Mouse (Mus musculus) kidney, adult 2 months (tissue): ENCODE results near the gene Rhot2. TPM values are rescaled to one million over a fixed set of nuclear protein-coding genes. Genes with fewer than 3 reads are reported as not detected.

Source experiments
- DNase-seq: peaks from one replicate; pipeline ENCODE4 v3.0.0; 2021
- H3K27ac ChIP-seq: fragments of 200-500 bp; 2 replicates; pipeline ENCODE4 v1.5.1; 2012; ENCODE audit warnings: low read depth, low read length, control low read depth, inconsistent platforms; ENCODE audit not compliant: insufficient read depth
- H3K27me3 ChIP-seq: fragments of 200-500 bp; replicated peaks from 2 replicates; pipeline ENCODE4 v1.6.1; 2012; ENCODE audit warnings: mild to moderate bottlenecking, moderate library complexity, low read length, inconsistent platforms; ENCODE audit not compliant: control insufficient read depth, insufficient read depth
- H3K36me3 ChIP-seq: fragments of 200-500 bp; 2 replicates; pipeline ENCODE4 v1.6.1; 2012; ENCODE audit warnings: mild to moderate bottlenecking, moderate library complexity, low read length, inconsistent platforms; ENCODE audit not compliant: control insufficient read depth, insufficient read depth
- H3K4me1 ChIP-seq: fragments of 200-500 bp; 2 replicates; pipeline ENCODE4 v1.6.1; 2011; ENCODE audit warnings: low read length; ENCODE audit not compliant: control insufficient read depth, insufficient read depth
- H3K4me3 ChIP-seq: fragments of 200-500 bp; 2 replicates; pipeline ENCODE4 v1.5.1; 2011; ENCODE audit warnings: mild to moderate bottlenecking, low read depth, low read length, control low read depth; ENCODE audit not compliant: insufficient read depth
- CTCF ChIP-seq: fragments of 200-500 bp; conservative IDR thresholded peaks from 2 replicates; pipeline ENCODE4 v1.5.1; 2011; ENCODE audit warnings: low read depth, mild to moderate bottlenecking, control low read depth, low read length, moderate library complexity, mixed read lengths; ENCODE audit not compliant: insufficient read depth, insufficient read length
- POLR2A ChIP-seq: fragments of 200-500 bp; IDR thresholded peaks from one replicate; pipeline ENCODE4 v1.6.1; 2011; ENCODE audit warnings: low read depth, low read length, control low read depth
- WGBS: fragments of 180-500 bp; shearing (Covaris S2); methylation state at CpG from one replicate; pipeline ENCODE4 v1.1.7; 2018; 5-methylcytosine and 5-hydroxymethylcytosine counted together
- polyA plus RNA-seq: library from polyadenylated mRNA; depleted of rRNA; stranded (reverse); fragments of >200 nt; gene quantifications from 2 replicates; pipeline ENCODE4 v1.2.3, GENCODE M21; 2012

Gene Rhot2
- polyA plus RNA-seq, 1 experiment, result 133 TPM

DNA sequence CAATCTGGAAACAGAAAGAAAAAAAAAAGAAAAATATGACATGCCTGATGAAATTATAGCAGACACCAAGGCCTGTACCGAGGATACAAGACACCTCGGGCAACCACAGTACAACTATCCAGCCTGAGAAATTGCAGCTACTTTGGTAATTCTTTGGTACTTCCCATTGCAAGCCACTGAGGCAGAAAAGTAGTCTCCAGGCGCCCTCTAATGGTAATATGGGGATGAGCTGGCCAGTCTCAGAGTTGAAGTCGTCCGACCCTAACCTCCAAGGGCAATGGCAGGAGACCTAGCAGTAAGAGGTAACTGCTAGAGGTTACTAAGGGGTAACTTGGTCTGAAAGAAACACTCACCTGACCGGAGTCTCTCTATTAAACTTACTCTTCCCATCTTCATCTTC lies 43.6 kb downstream of the Rhot2 start:
- no peak for TF ChIP-seq POLR2A
- TF ChIP-seq CTCF, result peak; percentile 93
- 6% methylated on average over 6 of the region's 6 CpGs for WGBS
- no peak overlapping the region for H3K27ac ChIP-seq
- peaks cover 5% of the 10 kb centered on the region; the same call in 1 of the 2 replicates for H3K4me1 ChIP-seq
- no peak overlapping the region for H3K4me3 ChIP-seq
- no peaks in the 10 kb centered on the region for H3K27me3 ChIP-seq
- H3K36me3 ChIP-seq, result no peaks in the 10 kb centered on the region
- peak; percentile 85 for DNase-seq

DNA sequence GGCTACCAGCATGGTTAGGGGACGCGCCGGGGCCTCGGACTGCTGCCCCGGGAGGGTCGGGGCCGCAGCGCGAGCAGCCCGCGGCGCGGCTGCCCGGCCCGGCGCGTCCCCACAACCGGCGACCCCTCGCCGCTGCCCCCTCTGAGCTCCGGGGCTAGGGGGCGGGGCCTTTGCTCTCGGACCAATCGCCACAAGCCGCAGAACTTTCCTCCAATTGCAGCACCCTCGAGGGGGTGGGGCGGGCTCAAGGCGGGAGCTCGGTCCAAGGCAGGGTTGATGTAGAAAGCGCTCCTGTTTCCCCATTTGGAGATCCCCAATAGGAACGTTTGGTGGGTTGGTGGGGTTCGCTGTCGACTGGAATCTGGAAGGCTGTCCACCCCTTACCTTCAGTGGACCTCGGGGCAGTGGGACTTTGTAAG lies 47.7 kb downstream of the Rhot2 start, which contains the start of gene Metrn:
TSS of gene Metrn (minus strand) at position 186 of the 419 bp plus-strand sequence.
- Histone ChIP-seq H3K4me1 (peaks cover 9% of the 10 kb centered on the region; the same call in 1 of the 2 replicates), H3K27me3 (no peaks in the 10 kb centered on the region), H3K4me3 (peak within 1 kb of the TSS; percentile 79), H3K36me3 (no peaks in the 10 kb centered on the region), H3K27ac (peak within 1 kb of the TSS; percentile 46)
- TF ChIP-seq POLR2A (no peak), CTCF (no peak)
- peak; percentile 93 for DNase-seq
- under 1% methylated on average over 35 of the region's 35 CpGs for WGBS

DNA sequence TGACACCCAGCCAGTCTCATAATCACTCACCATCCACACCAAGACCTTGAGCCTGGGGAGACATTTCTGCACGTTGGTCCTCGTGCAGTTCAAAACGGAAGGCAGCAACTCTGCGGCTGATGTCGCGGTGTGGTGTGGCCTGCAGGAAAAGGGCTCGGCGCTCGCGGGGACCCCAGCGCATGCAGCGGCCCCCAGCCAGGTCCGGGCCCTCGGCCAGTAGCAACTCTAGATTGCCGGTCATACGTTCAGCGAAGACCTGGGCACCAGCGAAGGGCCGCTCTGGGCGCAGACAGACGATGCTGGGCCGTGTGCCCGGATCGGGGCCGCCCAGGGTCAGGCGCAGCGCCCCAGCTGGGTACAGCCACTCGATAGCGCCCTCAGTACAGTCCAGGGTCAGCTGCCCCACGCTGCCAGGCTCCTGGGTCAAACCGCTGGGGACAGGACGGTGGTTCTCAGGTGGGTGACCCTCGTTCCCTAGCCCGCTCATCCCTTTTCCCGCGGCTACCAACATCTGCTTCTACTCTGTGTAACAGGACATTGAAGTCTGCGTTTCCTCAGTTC lies 48.4 kb downstream of the Rhot2 start:
- peak; percentile 61 for DNase-seq
- WGBS, result 5% methylated on average over 37 of the region's 37 CpGs

DNA sequence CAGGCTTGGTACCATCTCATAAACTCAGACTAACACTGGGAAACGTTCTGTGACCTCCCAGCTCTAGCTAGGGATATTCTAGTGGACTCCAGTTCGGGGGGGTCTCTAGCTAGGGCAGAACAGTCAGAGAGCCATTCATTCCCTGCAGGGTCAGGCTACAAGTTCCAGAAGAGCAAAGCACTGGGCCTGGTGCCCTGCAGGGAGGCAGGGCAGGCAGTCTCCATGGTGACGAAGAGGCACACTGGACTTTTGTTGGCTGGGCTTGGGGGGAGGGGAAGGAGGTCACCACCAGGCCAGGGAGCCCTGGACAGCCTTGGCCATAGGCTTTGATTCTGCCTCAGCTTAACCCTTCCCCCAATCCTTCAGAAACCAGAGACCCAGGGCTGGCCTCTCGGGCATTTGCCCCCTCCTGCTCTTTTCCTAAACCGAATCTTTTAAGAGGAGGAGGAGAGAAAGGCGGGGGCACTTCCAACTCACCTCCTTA lies 49.0 kb downstream of the Rhot2 start, which contains the start of gene AC134908.4:
TSS of gene AC134908.4 (minus strand) at position 51 of the 484 bp plus-strand sequence.
- Histone ChIP-seq H3K4me3 (peak within 1 kb of the TSS; percentile 79), H3K27me3 (no peaks in the 10 kb centered on the region), H3K4me1 (peaks cover 9% of the 10 kb centered on the region; the same call in 1 of the 2 replicates), H3K27ac (peak within 1 kb of the TSS; percentile 46), H3K36me3 (no peaks in the 10 kb centered on the region)
- WGBS, result 34% methylated on average over 6 of the region's 6 CpGs
- peak; percentile 83 for DNase-seq
- TF ChIP-seq POLR2A (no peak), CTCF (no peak)

More for the DNA sequence above, 48.4 kb downstream of the Rhot2 start:
- Histone ChIP-seq H3K27me3 (no peaks in the 10 kb centered on the region), H3K4me3 (peak overlapping the region; percentile 79), H3K27ac (peak overlapping the region; percentile 46), H3K4me1 (peaks cover 9% of the 10 kb centered on the region; the same call in 1 of the 2 replicates), H3K36me3 (no peaks in the 10 kb centered on the region)
- no peak for TF ChIP-seq POLR2A
- TF ChIP-seq CTCF, result no peak

DNA sequence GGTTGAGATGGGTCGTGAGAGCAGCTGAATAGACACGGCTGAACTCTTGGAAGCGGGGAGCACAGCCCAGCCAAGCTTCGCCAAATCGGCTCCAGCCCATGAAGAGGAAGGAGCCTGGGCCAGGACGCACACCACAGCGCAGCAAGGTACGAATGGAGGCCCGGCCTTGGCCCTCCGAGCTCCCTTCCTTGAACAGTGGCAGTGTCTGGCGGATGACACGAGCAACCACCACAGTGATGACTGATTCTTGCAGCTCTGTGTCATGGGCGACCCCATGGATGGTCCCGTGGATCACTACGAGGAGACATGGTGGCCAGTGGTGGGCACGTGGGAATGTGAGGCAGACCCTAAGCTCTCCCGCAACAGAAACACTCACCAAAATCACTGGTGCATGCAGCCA lies 49.7 kb downstream of the Rhot2 start:
- no peaks in the 10 kb centered on the region for H3K36me3 ChIP-seq
- no peak for DNase-seq
- no peak overlapping the region for H3K4me3 ChIP-seq
- no peaks in the 10 kb centered on the region for H3K27me3 ChIP-seq
- 85% methylated on average over 17 of the region's 17 CpGs for WGBS
- no peak overlapping the region for H3K27ac ChIP-seq
- H3K4me1 ChIP-seq, result peaks cover 9% of the 10 kb centered on the region; the same call in 1 of the 2 replicates
- no peak for TF ChIP-seq POLR2A
- no peak for TF ChIP-seq CTCF

DNA sequence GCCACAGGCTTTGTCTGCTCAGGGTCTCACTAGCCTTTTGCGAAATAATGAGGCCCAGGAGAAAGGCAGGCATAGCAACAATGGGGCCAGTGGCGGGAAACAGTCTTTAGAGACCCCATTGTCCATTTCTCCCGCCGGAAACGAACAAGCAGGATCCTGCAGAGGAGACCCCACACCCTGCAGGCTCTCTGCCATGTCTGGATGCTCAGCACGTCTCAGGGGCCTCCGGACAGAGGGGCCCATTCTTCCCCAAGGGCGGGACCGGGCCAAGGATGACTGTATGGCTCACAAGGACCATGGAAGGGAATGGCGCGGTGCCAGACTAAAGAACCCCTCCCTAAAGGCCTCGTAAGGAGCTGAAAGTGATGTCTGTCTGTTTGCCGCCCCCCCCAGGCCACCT lies 50.5 kb downstream of the Rhot2 start:
- no peak for DNase-seq
- WGBS, result 88% methylated on average over 13 of the region's 13 CpGs
- H3K4me1 ChIP-seq, result peaks cover 9% of the 10 kb centered on the region; the same call in 1 of the 2 replicates
- no peaks in the 10 kb centered on the region for H3K27me3 ChIP-seq
- TF ChIP-seq CTCF, result no peak
- TF ChIP-seq POLR2A, result no peak
- no peaks in the 10 kb centered on the region for H3K36me3 ChIP-seq
- no peak overlapping the region for H3K27ac ChIP-seq
- no peak overlapping the region for H3K4me3 ChIP-seq

DNA sequence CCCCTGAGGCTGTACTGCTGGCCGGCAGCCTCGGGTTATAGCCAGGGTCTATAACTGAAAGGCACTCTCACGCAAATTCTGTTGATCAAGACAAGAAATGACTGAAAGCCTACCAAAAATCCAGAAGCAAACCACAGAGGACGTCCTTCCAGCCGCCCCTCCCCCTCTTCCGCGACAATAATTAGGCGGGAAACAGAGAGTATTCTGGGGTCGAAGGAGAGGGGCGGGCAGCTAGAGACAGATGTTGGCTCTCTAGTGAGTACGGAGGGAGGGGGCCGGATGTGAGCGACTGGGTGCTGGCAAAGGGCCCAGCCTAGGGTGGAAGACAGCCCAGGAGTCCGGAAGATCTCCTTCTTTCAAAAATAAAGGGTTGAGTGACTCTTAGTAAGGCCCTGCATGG lies 52.0 kb downstream of the Rhot2 start, which contains the start of gene Fam173a:
TSS of gene Fam173a (minus strand) at position 287 of the 400 bp plus-strand sequence.
- H3K4me3 ChIP-seq, result peak within 1 kb of the TSS; percentile 94
- DNase-seq, result peak; percentile 91
- TF ChIP-seq POLR2A (no peak), CTCF (no peak)
- peak within 1 kb of the TSS; percentile 83 for H3K27ac ChIP-seq
- H3K36me3 ChIP-seq, result no peaks in the 10 kb centered on the region
- WGBS, result under 1% methylated on average over 14 of the region's 14 CpGs
- H3K4me1 ChIP-seq, result peaks cover 9% of the 10 kb centered on the region; the same call in 1 of the 2 replicates
- H3K27me3 ChIP-seq, result no peaks in the 10 kb centered on the region
